Mouse (Mus musculus) forebrain, embryonic 15.5 days (tissue): Measurements from ENCODE around the gene 4930590J08Rik. TPM values are rescaled to one million over a fixed set of nuclear protein-coding genes. Genes with fewer than 3 reads are reported as not detected.
A peak's percentile ranks its signal among the peaks of the same experiment; 100 is the strongest.

Source experiments
- ATAC-seq: fragments of 200-750 bp; cut with Nextera tagmentation; replicated peaks from 2 replicates; pipeline ENCODE4 v1.8.0; 2017; ENCODE audit warnings: mild to moderate bottlenecking, moderate TSS enrichment, moderate library complexity
- H3K27ac ChIP-seq: fragments of 300-500 bp; sonication (generic); replicated peaks from 2 replicates; pipeline ENCODE4 v1.5.1; 2015; ENCODE audit warnings: mild to moderate bottlenecking, inconsistent platforms
- H3K27me3 ChIP-seq: fragments of 300-500 bp; sonication (generic); 2 replicates; pipeline ENCODE4 v1.6.1; 2015; ENCODE audit warnings: inconsistent platforms
- H3K36me3 ChIP-seq: fragments of 300-500 bp; sonication (generic); 2 replicates; pipeline ENCODE4 v1.6.1; 2015; ENCODE audit warnings: mild to moderate bottlenecking, inconsistent platforms
- H3K4me1 ChIP-seq: fragments of 300-500 bp; sonication (generic); 2 replicates; pipeline ENCODE4 v1.6.1; 2015; ENCODE audit warnings: inconsistent platforms
- H3K4me2 ChIP-seq: fragments of 300-500 bp; sonication (generic); replicated peaks from 2 replicates; pipeline ENCODE4 v1.6.1; 2015; ENCODE audit warnings: mild to moderate bottlenecking, inconsistent platforms
- H3K4me3 ChIP-seq: fragments of 300-500 bp; sonication (generic); 2 replicates; pipeline ENCODE4 v1.5.1; 2015; ENCODE audit warnings: mild to moderate bottlenecking, inconsistent platforms
- H3K9ac ChIP-seq: fragments of 300-500 bp; sonication (generic); replicated peaks from 2 replicates; pipeline ENCODE4 v1.6.1; 2015; ENCODE audit warnings: mild to moderate bottlenecking, inconsistent platforms
- H3K9me3 ChIP-seq: fragments of 300-500 bp; sonication (generic); 2 replicates; pipeline ENCODE4 v1.6.1; 2016; ENCODE audit warnings: inconsistent platforms
- WGBS: fragments of 180-500 bp; shearing (Covaris S2); methylation state at CpG from one replicate; pipeline ENCODE4 v1.1.7; 2015; ENCODE audit warnings: mixed read lengths; 5-methylcytosine and 5-hydroxymethylcytosine counted together
- polyA plus RNA-seq: library from polyadenylated mRNA; unstranded; fragments of >200 nt; fragmentation: Nextera tagmentation; extraction: Ambion mirVana; gene quantifications from 2 replicates; pipeline ENCODE4 v1.2.1, GENCODE M21; 2015

The 4930590J08Rik gene
- polyA plus RNA-seq, 1 experiment from 2014 or later, result 1.3 TPM

GRCm38 (mm10) chr6:91972201-91972646 is 69.6 kb downstream of the 4930590J08Rik start:
- 65% methylated on average over 9 of the region's 9 CpGs for WGBS

GRCm38 (mm10) chr6:91973972-91974371 is 71.4 kb downstream of the 4930590J08Rik start:
- no peak for ATAC-seq
- no peak overlapping the region for H3K9ac ChIP-seq
- H3K27me3 ChIP-seq, result 0 out of 2 replicates have a peak, but pooled peaks cover 2% of the 10 kb centered on the region
- no peaks in the 10 kb centered on the region for H3K9me3 ChIP-seq
- H3K4me2 ChIP-seq, result no peak overlapping the region
- no peaks in the 10 kb centered on the region for H3K36me3 ChIP-seq
- H3K4me1 ChIP-seq, result peaks cover 11% of the 10 kb centered on the region
- no peak overlapping the region for H3K4me3 ChIP-seq
- WGBS, result 77% methylated on average over 6 of the region's 6 CpGs
- H3K27ac ChIP-seq, result no peak overlapping the region

More at GRCm38 (mm10) chr6:91972201-91972646, 69.6 kb downstream of the 4930590J08Rik start:
- Histone ChIP-seq H3K9ac (no peak overlapping the region), H3K4me3 (no peak overlapping the region), H3K27me3 (0 out of 2 replicates have a peak, but pooled peaks cover 2% of the 10 kb centered on the region), H3K9me3 (no peaks in the 10 kb centered on the region), H3K4me1 (peaks cover 4% of the 10 kb centered on the region; the same call in 1 of the 2 replicates), H3K27ac (no peak overlapping the region), H3K4me2 (no peak overlapping the region), H3K36me3 (no peaks in the 10 kb centered on the region)
- ATAC-seq, result no peak

GRCm38 (mm10) chr6:91978371-91979300 is 76.0 kb downstream of the 4930590J08Rik start, which contains the start of gene Fgd5:
Gene Fgd5, plus strand, starts transcription at chr6:91978878.
- Histone ChIP-seq H3K9ac (peak within 1 kb of the TSS; percentile 58), H3K4me1 (peaks cover 13% of the 10 kb centered on the region), H3K36me3 (no peaks in the 10 kb centered on the region), H3K4me3 (peak within 1 kb of the TSS; percentile 54), H3K4me2 (peak within 1 kb of the TSS; percentile 93), H3K27me3 (0 out of 2 replicates have a peak, but pooled peaks cover 9% of the 10 kb centered on the region), H3K27ac (no peak within 1 kb of the TSS), H3K9me3 (no peaks in the 10 kb centered on the region)
- WGBS, result 1% methylated on average over 58 of the region's 62 CpGs
- peak; percentile 79 for ATAC-seq

GRCm38 (mm10) chr6:91979301-91979996 is 76.8 kb downstream of the 4930590J08Rik start:
- Histone ChIP-seq H3K27ac (no peak overlapping the region), H3K4me1 (peaks cover 13% of the 10 kb centered on the region)

GRCm38 (mm10) chr6:91980011-91980410 is 77.4 kb downstream of the 4930590J08Rik start:
- no peak overlapping the region for H3K9ac ChIP-seq
- no peaks in the 10 kb centered on the region for H3K9me3 ChIP-seq
- H3K4me2 ChIP-seq, result no peak overlapping the region
- 55% methylated on average over 3 of the region's 3 CpGs for WGBS
- H3K27ac ChIP-seq, result no peak overlapping the region
- no peak for ATAC-seq
- H3K4me1 ChIP-seq, result peaks cover 13% of the 10 kb centered on the region
- H3K36me3 ChIP-seq, result no peaks in the 10 kb centered on the region
- peak overlapping the region; percentile 54; the same call in 1 of the 2 replicates for H3K4me3 ChIP-seq
- H3K27me3 ChIP-seq, result 0 out of 2 replicates have a peak, but pooled peaks cover 9% of the 10 kb centered on the region

More at GRCm38 (mm10) chr6:91979301-91979996, 76.8 kb downstream of the 4930590J08Rik start:
- H3K9me3 ChIP-seq, result no peaks in the 10 kb centered on the region
- peak overlapping the region; percentile 54 for H3K4me3 ChIP-seq
- 11% methylated on average over 23 of the region's 23 CpGs for WGBS
- 0 out of 2 replicates have a peak, but pooled peaks cover 9% of the 10 kb centered on the region for H3K27me3 ChIP-seq
- no peaks in the 10 kb centered on the region for H3K36me3 ChIP-seq
- ATAC-seq, result peak; percentile 26; the same call in 1 of the 2 replicates
- peak overlapping the region; percentile 58 for H3K9ac ChIP-seq
- H3K4me2 ChIP-seq, result peak overlapping the region; percentile 93

GRCm38 (mm10) chr6:91990101-91990500 is 87.5 kb downstream of the 4930590J08Rik start:
- Histone ChIP-seq H3K9ac (no peak overlapping the region), H3K4me2 (no peak overlapping the region), H3K9me3 (no peaks in the 10 kb centered on the region), H3K36me3 (no peaks in the 10 kb centered on the region), H3K4me3 (no peak overlapping the region), H3K27ac (no peak overlapping the region), H3K4me1 (no peaks in the 10 kb centered on the region), H3K27me3 (no peaks in the 10 kb centered on the region)
- ATAC-seq, result no peak
- 88% methylated on average over 8 of the region's 8 CpGs for WGBS

- H3K36me3 ChIP-seq, result no peaks in the 10 kb centered on the region
- no peaks in the 10 kb centered on the region for H3K9me3 ChIP-seq
- H3K4me2 ChIP-seq, result no peak overlapping the region
- 0 out of 2 replicates have a peak, but pooled peaks cover 6% of the 10 kb centered on the region for H3K4me1 ChIP-seq
- no peak overlapping the region for H3K27ac ChIP-seq
- WGBS, result 80% methylated on average over 2 of the region's 2 CpGs
- ATAC-seq, result no peak
- no peak overlapping the region for H3K9ac ChIP-seq
- H3K4me3 ChIP-seq, result no peak overlapping the region
- no peaks in the 10 kb centered on the region for H3K27me3 ChIP-seq
Observed at GRCm38 (mm10) chr6:91992823-91993222, 90.2 kb downstream of the 4930590J08Rik start.

- no peak overlapping the region for H3K27ac ChIP-seq
- 0 out of 2 replicates have a peak, but pooled peaks cover 6% of the 10 kb centered on the region for H3K4me1 ChIP-seq
- H3K27me3 ChIP-seq, result no peaks in the 10 kb centered on the region
- no peak overlapping the region for H3K9ac ChIP-seq
- ATAC-seq, result no peak
- H3K9me3 ChIP-seq, result no peaks in the 10 kb centered on the region
- H3K36me3 ChIP-seq, result no peaks in the 10 kb centered on the region
- H3K4me3 ChIP-seq, result no peak overlapping the region
- WGBS, result 73% methylated on average over 8 of the region's 8 CpGs
- no peak overlapping the region for H3K4me2 ChIP-seq
Observed at GRCm38 (mm10) chr6:91993795-91994505, 91.3 kb downstream of the 4930590J08Rik start.

GRCm38 (mm10) chr6:91996072-91996471 is 93.5 kb downstream of the 4930590J08Rik start:
- H3K27ac ChIP-seq, result peak overlapping the region; percentile 63
- H3K4me2 ChIP-seq, result no peak overlapping the region
- H3K4me3 ChIP-seq, result no peak overlapping the region
- 0 out of 2 replicates have a peak, but pooled peaks cover 6% of the 10 kb centered on the region for H3K4me1 ChIP-seq
- WGBS, result 54% methylated on average over 8 of the region's 8 CpGs
- no peaks in the 10 kb centered on the region for H3K27me3 ChIP-seq
- no peak overlapping the region for H3K9ac ChIP-seq
- H3K36me3 ChIP-seq, result no peaks in the 10 kb centered on the region
- no peaks in the 10 kb centered on the region for H3K9me3 ChIP-seq
- 0 out of 2 replicates have a peak, but pooled peaks have one; percentile 27 for ATAC-seq
